Mouse (Mus musculus): ENCODE measurements around the gene Dlg2.
A peak's percentile ranks its signal among the peaks of the same experiment; 100 is the strongest.

The Dlg2 gene

GRCm38 (mm10) chr7:91456796-91457195 is 980.3 kb downstream of the Dlg2 start:
- no peak for DNase-seq

GRCm38 (mm10) chr7:91457207-91457606 is 980.7 kb downstream of the Dlg2 start:
- DNase-seq: peak; percentile 36 to 75

- DNase-seq: no peak
Observed at GRCm38 (mm10) chr7:91461352-91461751, 984.9 kb downstream of the Dlg2 start.

GRCm38 (mm10) chr7:91463256-91463655 is 986.8 kb downstream of the Dlg2 start:
- no peak for DNase-seq

- no peak for DNase-seq
Observed at GRCm38 (mm10) chr7:91467061-91467460, 990.6 kb downstream of the Dlg2 start.

GRCm38 (mm10) chr7:91479145-91479544 is 1002.7 kb downstream of the Dlg2 start:
- no peak for DNase-seq

- no peak for DNase-seq
Observed at GRCm38 (mm10) chr7:91481574-91482197, 1005.2 kb downstream of the Dlg2 start.

GRCm38 (mm10) chr7:91493234-91493633 is 1016.8 kb downstream of the Dlg2 start:
- no peak for DNase-seq

GRCm38 (mm10) chr7:91495526-91495925 is 1019.1 kb downstream of the Dlg2 start:
- DNase-seq: no peak

GRCm38 (mm10) chr7:91511119-91511518 is 1034.6 kb downstream of the Dlg2 start:
- DNase-seq: no peak

- DNase-seq: no peak
Observed at GRCm38 (mm10) chr7:91514445-91514844, 1038.0 kb downstream of the Dlg2 start.

GRCm38 (mm10) chr7:91516225-91516624 is 1039.8 kb downstream of the Dlg2 start:
- DNase-seq: no peak

GRCm38 (mm10) chr7:91525859-91526258 is 1049.4 kb downstream of the Dlg2 start:
- DNase-seq: no peak

GRCm38 (mm10) chr7:91542597-91543285 is 1066.3 kb downstream of the Dlg2 start:
- peak; percentile 6 to 29 for DNase-seq

- DNase-seq: no peak
Observed at GRCm38 (mm10) chr7:91543286-91543650, 1066.8 kb downstream of the Dlg2 start.

- DNase-seq: peak; percentile 4 to 42
Observed at GRCm38 (mm10) chr7:91544600-91544999, 1068.1 kb downstream of the Dlg2 start.

GRCm38 (mm10) chr7:91548796-91549195 is 1072.3 kb downstream of the Dlg2 start:
- DNase-seq: no peak

GRCm38 (mm10) chr7:91557582-91557981 is 1081.1 kb downstream of the Dlg2 start:
- no peak for DNase-seq

GRCm38 (mm10) chr7:91567423-91567822 is 1091.0 kb downstream of the Dlg2 start:
- no peak for DNase-seq

GRCm38 (mm10) chr7:91570969-91571368 is 1094.5 kb downstream of the Dlg2 start:
- no peak for DNase-seq

GRCm38 (mm10) chr7:91572666-91573065 is 1096.2 kb downstream of the Dlg2 start:
- no peak for DNase-seq

- DNase-seq: no peak
Observed at GRCm38 (mm10) chr7:91573321-91573720, 1096.8 kb downstream of the Dlg2 start.

GRCm38 (mm10) chr7:91576216-91576615 is 1099.7 kb downstream of the Dlg2 start:
- no peak for DNase-seq

GRCm38 (mm10) chr7:91582203-91582602 is 1105.7 kb downstream of the Dlg2 start:
- no peak for DNase-seq

- DNase-seq: no peak
Observed at GRCm38 (mm10) chr7:91583566-91583965, 1107.1 kb downstream of the Dlg2 start.
